In the genomic region with DNA sequence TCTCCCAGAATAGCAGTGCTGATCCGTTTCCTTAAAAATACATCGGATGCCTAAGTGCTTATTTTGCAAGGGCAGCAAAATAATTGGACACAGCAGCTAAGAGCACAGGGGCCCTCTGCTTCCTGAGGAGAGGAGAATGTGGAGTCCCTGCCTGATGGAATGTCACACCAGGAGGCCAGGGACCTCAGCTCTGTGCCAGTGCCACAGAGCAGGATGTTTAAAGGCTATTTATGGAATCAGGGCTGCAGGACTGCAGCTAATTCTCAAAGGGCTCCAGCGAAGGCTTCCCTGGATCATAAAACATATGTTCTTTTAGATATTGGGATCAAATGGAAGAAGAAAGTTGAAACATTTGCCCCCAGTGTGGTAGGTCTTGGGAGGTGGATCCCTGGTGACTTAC, we compare ENCODE assay signal across 14 mouse cellular contexts.
DNase-seq lines count a peak whose midpoint lies in the region; ATAC-seq and TF ChIP-seq lines count a peak whose summit lies in the region.
"Had no signal": no experiment of that assay in that cellular context is flagged by ENCODE, and none has a peak within 500 bp of the region (broad histone marks: within the 10 kb centered on the region; RNA-seq: fewer than 3 reads in every experiment).

No protein-coding gene starts in this region.

- H3K27ac ChIP-seq in heart, embryonic 13.5 days (replicated peaks), result peak overlapping the region; percentile 96
- H3K27ac ChIP-seq in thymus, adult 2 months (ENCODE audit: control insufficient read depth, insufficient read depth, low read length), result no peak overlapping the region
- H3K27ac ChIP-seq: forebrain, embryonic 10.5 days; intestine, embryonic 15.5 days; limb, embryonic 13.5 days; midbrain, embryonic 12.5 days had no signal

- ATAC-seq in megakaryocyte, adult 5-6 weeks (ENCODE audit: poor library complexity, severe bottlenecking), result no peak
- peak; percentile 80; the same call in 1 of the 2 replicates for ATAC-seq in heart, embryonic 13.5 days (ENCODE audit: extremely low read depth, insufficient number of reproducible peaks, low FRiP score, low TSS enrichment)
- ATAC-seq: intestine, embryonic 15.5 days had no signal

- peak overlapping the region; percentile 29 for H3K4me2 ChIP-seq in heart, embryonic 13.5 days
- H3K4me2 ChIP-seq: intestine, embryonic 15.5 days; limb, embryonic 13.5 days; midbrain, embryonic 12.5 days had no signal

- peak overlapping the region; percentile 13 for H3K4me3 ChIP-seq in megakaryocyte, embryonic 14.5 days (replicated peaks)
- no peak overlapping the region for H3K4me3 ChIP-seq in heart, embryonic 13.5 days
- no peak overlapping the region for H3K4me3 ChIP-seq in thymus, adult 2 months (ENCODE audit: control insufficient read depth, insufficient read depth, low read length)
- H3K4me3 ChIP-seq: forebrain, embryonic 10.5 days; intestine, embryonic 15.5 days; limb, embryonic 13.5 days; midbrain, embryonic 12.5 days had no signal

- 20% methylated on average over 3 of the region's 3 CpGs for WGBS in heart, embryonic 13.5 days
- WGBS in thymus, adult 2 months, result 47% methylated on average over 3 of the region's 3 CpGs

- no peaks in the 10 kb centered on the region for H3K36me3 ChIP-seq in megakaryocyte, embryonic 14.5 days (replicated peaks; ENCODE audit: low read length)
- H3K36me3 ChIP-seq in heart, embryonic 13.5 days, result no peaks in the 10 kb centered on the region
- no peaks in the 10 kb centered on the region for H3K36me3 ChIP-seq in thymus, adult 2 months (ENCODE audit: control insufficient read depth, insufficient read depth, low read length)
- H3K36me3 ChIP-seq: forebrain, embryonic 10.5 days; G1E; intestine, embryonic 15.5 days; limb, embryonic 13.5 days; midbrain, embryonic 12.5 days had no signal

- H3K4me1 ChIP-seq in megakaryocyte, embryonic 14.5 days, result peaks cover 41% of the 10 kb centered on the region
- peaks cover 29% of the 10 kb centered on the region for H3K4me1 ChIP-seq in heart, embryonic 13.5 days
- no peaks in the 10 kb centered on the region for H3K4me1 ChIP-seq in thymus, adult 2 months (replicated peaks; ENCODE audit: control insufficient read depth, insufficient read depth, low read length)
- H3K4me1 ChIP-seq: intestine, embryonic 15.5 days; midbrain, embryonic 12.5 days had no signal

- no peaks in the 10 kb centered on the region for H3K27me3 ChIP-seq in megakaryocyte, embryonic 14.5 days (replicated peaks)
- H3K27me3 ChIP-seq in heart, embryonic 13.5 days (replicated peaks), result no peaks in the 10 kb centered on the region
- H3K27me3 ChIP-seq in thymus, adult 2 months (ENCODE audit: control insufficient read depth, insufficient read depth, low read length), result no peaks in the 10 kb centered on the region
- H3K27me3 ChIP-seq: intestine, embryonic 15.5 days; limb, embryonic 13.5 days; midbrain, embryonic 12.5 days had no signal

- H3K9ac ChIP-seq in heart, embryonic 13.5 days, result no peak overlapping the region
- H3K9ac ChIP-seq: intestine, embryonic 15.5 days; limb, embryonic 13.5 days; midbrain, embryonic 12.5 days had no signal

- no peaks in the 10 kb centered on the region for H3K9me3 ChIP-seq in megakaryocyte, embryonic 14.5 days
- no peaks in the 10 kb centered on the region for H3K9me3 ChIP-seq in heart, embryonic 13.5 days
- H3K9me3 ChIP-seq: forebrain, embryonic 10.5 days; intestine, embryonic 15.5 days; limb, embryonic 13.5 days; midbrain, embryonic 12.5 days had no signal

- TF ChIP-seq POLR2A in thymus, adult 2 months (IDR thresholded peaks at IDR 0.05; ENCODE audit: control insufficient read depth, extremely low read depth, insufficient read depth, low read length, poor library complexity), result no peak

- DNase-seq in embryo, embryonic 11 days, result peak; percentile 17
- DNase-seq in embryo, embryonic 10.5 days (ENCODE audit: low spot score), result no peak
- no peak for DNase-seq in thymus, postnatal 10 days (ENCODE audit: low spot score in 2 of 2)
- DNase-seq in thymus, adult 2 months, result no peak
- DNase-seq in adrenal gland, postnatal 36 days, result no peak
- DNase-seq: gastrocnemius, postnatal 25 days had no signal

- no peak for TF ChIP-seq CTCF in thymus, adult 2 months (IDR thresholded peaks at IDR 0.05; ENCODE audit: borderline replicate concordance, control insufficient read depth, extremely low read depth, insufficient read depth, low read length, poor library complexity)
